Mouse (Mus musculus) MEL (cell line): ENCODE measurements around the gene Gm10160. TPM values are rescaled to one million over a fixed set of nuclear protein-coding genes. Genes with fewer than 3 reads are reported as not detected.
A peak's percentile ranks its signal among the peaks of the same experiment; 100 is the strongest.
"Not testable (repeated sequence)": the region's sequence is repeated elsewhere in the genome, so short reads cannot be mapped to it uniquely, and the experiment has no call there.

Experiments used
- DNase-seq: peaks from one replicate; pipeline ENCODE4 v3.0.0; 2011; ENCODE audit warnings: low read depth, low spot score
- H3K27ac ChIP-seq: 2 replicates; pipeline ENCODE4 v1.5.1; 2012; ENCODE audit warnings: low read depth, mild to moderate bottlenecking, control low read depth, low read length, moderate library complexity; ENCODE audit not compliant: control insufficient read depth
- H3K27me3 ChIP-seq, 2 experiments: fragments of 150-350 bp in 1 of 2; sonication (generic) in 1 of 2; 2 replicates each; pipeline ENCODE4 v1.6.1; 2012; ENCODE audit warnings: low read length in 2 of 2, mild to moderate bottlenecking in 2 of 2, improper control_type of control experiment in 1 of 2, moderate library complexity in 1 of 2; ENCODE audit not compliant: insufficient read depth in 2 of 2, control insufficient read depth in 1 of 2
- H3K36me3 ChIP-seq, 2 experiments: 2 replicates each; pipeline ENCODE4 v1.6.1; 2012 to 2014; ENCODE audit warnings: low read length in 2 of 2, improper control_type of control experiment in 1 of 2, inconsistent platforms in 1 of 2, mild to moderate bottlenecking in 1 of 2; ENCODE audit not compliant: insufficient read depth in 2 of 2, control insufficient read depth in 1 of 2
- H3K4me1 ChIP-seq, 2 experiments: fragments of 150-350 bp in 1 of 2; sonication (generic) in 1 of 2; 2 replicates each; pipeline ENCODE4 v1.6.1; 2012; ENCODE audit warnings: low read length in 2 of 2, improper control_type of control experiment in 1 of 2, mild to moderate bottlenecking in 1 of 2; ENCODE audit not compliant: insufficient read depth in 2 of 2, control insufficient read depth in 1 of 2
- H3K4me3 ChIP-seq, 2 experiments: fragments of 150-350 bp in 1 of 2; sonication (generic) in 1 of 2; 2 replicates each; pipeline ENCODE4 v1.5.1; 2012; ENCODE audit warnings: low read depth in 2 of 2, low read length in 2 of 2, mild to moderate bottlenecking in 2 of 2, moderate library complexity in 2 of 2, control low read depth in 1 of 2, improper control_type of control experiment in 1 of 2; ENCODE audit not compliant: control insufficient read depth in 1 of 2, insufficient read depth in 1 of 2
- H3K79me2 ChIP-seq: 2 replicates; pipeline ENCODE4 v1.6.1; 2012; ENCODE audit warnings: mild to moderate bottlenecking, low read length, moderate library complexity; ENCODE audit not compliant: control insufficient read depth, poor library complexity, insufficient read depth
- H3K9ac ChIP-seq: 2 replicates; pipeline ENCODE4 v1.6.1; 2012; ENCODE audit warnings: low read depth, mild to moderate bottlenecking, control low read depth, low read length, moderate library complexity; ENCODE audit not compliant: control insufficient read depth, poor library complexity, severe bottlenecking
- H3K9me3 ChIP-seq: fragments of 150-350 bp; sonication (generic); replicated peaks from 2 replicates; pipeline ENCODE4 v1.6.1; 2012; ENCODE audit warnings: mild to moderate bottlenecking, low read length, improper control_type of control experiment, moderate library complexity; ENCODE audit not compliant: insufficient read depth
- BHLHE40 ChIP-seq: IDR thresholded peaks from 2 replicates; pipeline ENCODE4 v1.6.1; 2012; ENCODE audit warnings: low read depth, mild to moderate bottlenecking, inconsistent platforms, low read length, improper control_type of control experiment, borderline replicate concordance
- CHD2 ChIP-seq: IDR thresholded peaks from 2 replicates; pipeline ENCODE4 v1.6.1; 2011; ENCODE audit warnings: low read length, improper control_type of control experiment
- CTCF ChIP-seq, 3 experiments: IDR thresholded peaks in 2 of 3; conservative IDR thresholded peaks in 1 of 3; 2 replicates each; pipeline ENCODE4 v1.5.1; 2011 to 2012; ENCODE audit warnings: low read length in 3 of 3, low read depth in 2 of 3, mild to moderate bottlenecking in 2 of 3, improper control_type of control experiment in 1 of 3, inconsistent platforms in 1 of 3, mixed read lengths in 1 of 3, moderate library complexity in 1 of 3; ENCODE audit not compliant: control insufficient read depth in 1 of 3, insufficient read depth in 1 of 3, poor library complexity in 1 of 3, severe bottlenecking in 1 of 3
- EP300 ChIP-seq, 2 experiments: IDR thresholded peaks; 2 replicates each; pipeline ENCODE4 v1.6.1; 2011; ENCODE audit warnings: improper control_type of control experiment in 2 of 2, low read length in 2 of 2, low read depth in 1 of 2, mild to moderate bottlenecking in 1 of 2
- HCFC1 ChIP-seq: IDR thresholded peaks from 2 replicates; pipeline ENCODE4 v1.6.1; 2012; ENCODE audit warnings: low read depth, mild to moderate bottlenecking, inconsistent platforms, low read length, improper control_type of control experiment, moderate library complexity
- KAT2A ChIP-seq: conservative IDR thresholded peaks from 2 replicates; pipeline ENCODE4 v1.6.1; 2012; ENCODE audit warnings: low read depth, low read length, improper control_type of control experiment, inconsistent platforms
- MAX ChIP-seq: IDR thresholded peaks from 2 replicates; pipeline ENCODE4 v1.6.1; 2011; ENCODE audit warnings: low read length, improper control_type of control experiment
- MXI1 ChIP-seq: IDR thresholded peaks from 2 replicates; pipeline ENCODE4 v1.6.1; 2011; ENCODE audit warnings: mild to moderate bottlenecking, low read depth, low read length, improper control_type of control experiment
- MYB ChIP-seq: IDR thresholded peaks from 2 replicates; pipeline ENCODE4 v1.6.1; 2011; ENCODE audit warnings: mild to moderate bottlenecking, low read depth, low read length, improper control_type of control experiment
- MYC ChIP-seq: IDR thresholded peaks from 2 replicates; pipeline ENCODE4 v1.6.1; 2011; ENCODE audit warnings: low read depth, mild to moderate bottlenecking, low read length, improper control_type of control experiment, moderate library complexity
- POLR2AphosphoS2 ChIP-seq: IDR thresholded peaks from 2 replicates; pipeline ENCODE4 v1.6.1; 2011; ENCODE audit warnings: low read length, improper control_type of control experiment
- RCOR1 ChIP-seq: IDR thresholded peaks from 2 replicates; pipeline ENCODE4 v1.6.1; 2012; ENCODE audit warnings: low read depth, mild to moderate bottlenecking, inconsistent platforms, low read length, improper control_type of control experiment
- SMC3 ChIP-seq: IDR thresholded peaks from 2 replicates; pipeline ENCODE4 v1.6.1; 2011; ENCODE audit warnings: low read depth, low read length, improper control_type of control experiment
- TAL1 ChIP-seq: IDR thresholded peaks from 2 replicates; pipeline ENCODE4 v1.6.1; 2012; ENCODE audit warnings: mild to moderate bottlenecking, inconsistent platforms, low read length, moderate library complexity, mixed read lengths
- TBP ChIP-seq: IDR thresholded peaks from 2 replicates; pipeline ENCODE4 v1.8.0; 2011; ENCODE audit warnings: low read depth, low read length, improper control_type of control experiment
- TCF12 ChIP-seq: IDR thresholded peaks from 2 replicates; pipeline ENCODE4 v1.6.1; 2014; ENCODE audit warnings: low read depth, mild to moderate bottlenecking, inconsistent platforms, low read length, improper control_type of control experiment, moderate library complexity
- USF1 ChIP-seq: IDR thresholded peaks from 2 replicates; pipeline ENCODE4 v1.6.1; 2014; ENCODE audit warnings: low read depth, mild to moderate bottlenecking, inconsistent platforms, low read length, improper control_type of control experiment, moderate library complexity
- USF2 ChIP-seq, 2 experiments: IDR thresholded peaks; 2 replicates each; pipeline ENCODE4 v1.6.1; 2011 to 2012; ENCODE audit warnings: improper control_type of control experiment in 2 of 2, low read length in 2 of 2, borderline replicate concordance in 1 of 2, inconsistent platforms in 1 of 2, low read depth in 1 of 2, mild to moderate bottlenecking in 1 of 2; ENCODE audit not compliant: insufficient read depth in 1 of 2
- ZMIZ1 ChIP-seq: IDR thresholded peaks from 2 replicates; pipeline ENCODE4 v1.6.1; 2012; ENCODE audit warnings: low read depth, mild to moderate bottlenecking, inconsistent platforms, low read length, improper control_type of control experiment, moderate library complexity
- polyA plus RNA-seq, 2 experiments: library from polyadenylated mRNA; stranded (reverse) in 1 of 2; unstranded in 1 of 2; fragments of >175 nt in 1 of 2; fragments of >200 nt in 1 of 2; gene quantifications; 2 replicates each; pipeline versions ENCODE4 v1.2.1 to v1.2.4; 2012; ENCODE audit warnings: low replicate concordance in 2 of 2, low read depth in 1 of 2; ENCODE audit not compliant: insufficient read length in 2 of 2, insufficient read depth in 1 of 2, missing spikeins in 1 of 2
- total RNA-seq: library from RNA; depleted of rRNA; stranded (reverse); fragments of 300-350 nt; gene quantifications from 2 replicates; pipeline ENCODE4 v1.2.3, GENCODE M21; 2012

Gm10160 gene
- total and polyA plus RNA-seq, 3 experiments: not detected

DNA sequence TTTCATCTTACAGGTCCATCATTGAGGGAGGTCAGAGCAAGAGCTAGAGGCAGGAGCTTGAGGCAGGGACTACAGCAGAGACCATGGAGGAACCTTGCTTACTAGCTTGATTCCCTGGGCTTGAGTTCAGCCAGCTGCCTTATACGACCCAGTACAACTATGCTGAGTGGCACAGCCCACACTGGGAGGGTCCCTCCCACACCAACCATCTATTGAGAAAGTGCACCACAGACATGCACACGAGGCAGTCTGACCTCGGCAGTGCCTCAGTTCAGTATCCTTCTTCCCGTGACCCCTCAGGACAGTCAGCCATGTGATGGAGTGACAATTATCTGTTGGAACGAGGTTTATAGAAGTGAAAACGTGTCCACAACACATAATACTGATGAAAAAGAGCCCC lies 15.8 kb downstream of the Gm10160 start:
- H3K9me3 ChIP-seq: no peaks in the 10 kb centered on the region
- no peak overlapping the region for H3K4me3 ChIP-seq
- H3K9ac ChIP-seq: no peak overlapping the region
- no peaks in the 10 kb centered on the region for H3K79me2 ChIP-seq
- no peaks in the 10 kb centered on the region for H3K36me3 ChIP-seq
- H3K27me3 ChIP-seq: peaks cover 0 to 5% of the 10 kb centered on the region in 2 experiments; a peak in 1 of 4 replicates
- no peak for DNase-seq
- H3K27ac ChIP-seq: no peak overlapping the region
- TF ChIP-seq TCF12 (no peak), EP300 (IDR thresholded peaks at IDR 0.05; ENCODE audit: low read depth in 1 of 2, low read length in 2 of 2) (no peak), TBP (no peak), TAL1 (no peak), RCOR1 (no peak)
- H3K4me1 ChIP-seq: no peaks in the 10 kb centered on the region

GRCm38 (mm10) chr7:81837771-81838170 lies 17.8 kb downstream of the Gm10160 start:
- not testable (repeated sequence) for H3K9ac ChIP-seq, DNase-seq, H3K27me3 ChIP-seq, H3K79me2 ChIP-seq, H3K9me3 ChIP-seq, H3K27ac ChIP-seq, H3K36me3 ChIP-seq, H3K4me3 ChIP-seq, H3K4me1 ChIP-seq

- DNase-seq: no peak
- H3K79me2 ChIP-seq: no peaks in the 10 kb centered on the region
- no peak for TF ChIP-seq KAT2A
- H3K27me3 ChIP-seq: peaks cover 0 to 3% of the 10 kb centered on the region in 2 experiments; a peak in 2 of 4 replicates
- no peak overlapping the region for H3K9ac ChIP-seq
- no peak overlapping the region for H3K27ac ChIP-seq
- no peak overlapping the region for H3K4me3 ChIP-seq
- no peaks in the 10 kb centered on the region for H3K36me3 ChIP-seq
- no peaks in the 10 kb centered on the region for H3K9me3 ChIP-seq
- no peaks in the 10 kb centered on the region for H3K4me1 ChIP-seq
Observed at GRCm38 (mm10) chr7:81835430-81835829, 20.2 kb downstream of the Gm10160 start.

- DNase-seq: peak; percentile 16
- Histone ChIP-seq H3K27ac (no peak overlapping the region), H3K27me3 (peaks cover 0 to 3% of the 10 kb centered on the region in 2 experiments; a peak in 2 of 4 replicates), H3K9me3 (no peaks in the 10 kb centered on the region), H3K4me1 (peaks cover 0 to 2% of the 10 kb centered on the region in 2 experiments; a peak in 2 of 4 replicates), H3K36me3 (no peaks in the 10 kb centered on the region), H3K9ac (no peak overlapping the region), H3K4me3 (no peak overlapping the region), H3K79me2 (no peaks in the 10 kb centered on the region)
- no peak for TF ChIP-seq MYB
- no peak for TF ChIP-seq MYC
- TF ChIP-seq MXI1: no peak
- TF ChIP-seq CTCF (IDR thresholded peaks at IDR 0.05 in 2 of 3, conservative IDR thresholded peaks at IDR 0.05 in 1 of 3; ENCODE audit: control insufficient read depth in 1 of 3, insufficient read depth in 1 of 3, low read depth in 2 of 3, low read length in 3 of 3, poor library complexity in 1 of 3, severe bottlenecking in 1 of 3): peak in 2 of 3 experiments; percentile 6 to 21; a peak in 1 of 6 replicates
- no peak for TF ChIP-seq USF2 (IDR thresholded peaks at IDR 0.05; ENCODE audit: borderline replicate concordance in 1 of 2, insufficient read depth in 1 of 2, low read depth in 1 of 2, low read length in 2 of 2)
- TF ChIP-seq BHLHE40: no peak
- TF ChIP-seq MAX: no peak
- TF ChIP-seq HCFC1: no peak
- no peak for TF ChIP-seq CHD2
- TF ChIP-seq POLR2AphosphoS2: no peak
- no peak for TF ChIP-seq USF1
- TF ChIP-seq SMC3: peak; percentile 19; the same call in 1 of the 2 replicates
- no peak for TF ChIP-seq EP300 (IDR thresholded peaks at IDR 0.05; ENCODE audit: low read depth in 1 of 2, low read length in 2 of 2)
- no peak for TF ChIP-seq ZMIZ1
Observed at GRCm38 (mm10) chr7:81834847-81835246, 20.7 kb downstream of the Gm10160 start.
